Mouse (Mus musculus): Measurements from ENCODE around the gene Cpm.
"Not testable (repeated sequence)": the region's sequence is repeated elsewhere in the genome, so short reads cannot be mapped to it uniquely, and the experiment has no call there.

The Cpm gene

DNA sequence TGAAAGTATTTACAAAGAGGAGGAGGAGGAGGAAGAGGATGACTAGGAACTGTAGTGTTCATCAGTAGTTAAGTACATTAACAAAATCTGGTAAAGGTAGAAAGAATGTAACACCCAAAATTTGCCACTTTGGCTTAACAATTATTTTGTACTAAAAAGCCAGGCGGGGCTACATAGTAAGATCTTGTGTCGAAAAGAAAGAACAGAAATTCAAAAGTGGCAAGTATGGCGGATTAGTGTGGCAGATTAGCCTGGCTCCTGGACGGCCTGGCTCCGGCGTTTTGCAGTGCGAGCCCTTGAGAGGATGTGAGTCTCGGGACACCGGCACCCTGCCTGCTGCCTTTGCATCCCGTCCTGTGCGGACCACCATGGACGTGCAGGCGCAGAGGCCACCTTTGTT lies 35.4 kb upstream of the Cpm start:
- DNase-seq (ENCODE audit: low spot score), result no peak

DNA sequence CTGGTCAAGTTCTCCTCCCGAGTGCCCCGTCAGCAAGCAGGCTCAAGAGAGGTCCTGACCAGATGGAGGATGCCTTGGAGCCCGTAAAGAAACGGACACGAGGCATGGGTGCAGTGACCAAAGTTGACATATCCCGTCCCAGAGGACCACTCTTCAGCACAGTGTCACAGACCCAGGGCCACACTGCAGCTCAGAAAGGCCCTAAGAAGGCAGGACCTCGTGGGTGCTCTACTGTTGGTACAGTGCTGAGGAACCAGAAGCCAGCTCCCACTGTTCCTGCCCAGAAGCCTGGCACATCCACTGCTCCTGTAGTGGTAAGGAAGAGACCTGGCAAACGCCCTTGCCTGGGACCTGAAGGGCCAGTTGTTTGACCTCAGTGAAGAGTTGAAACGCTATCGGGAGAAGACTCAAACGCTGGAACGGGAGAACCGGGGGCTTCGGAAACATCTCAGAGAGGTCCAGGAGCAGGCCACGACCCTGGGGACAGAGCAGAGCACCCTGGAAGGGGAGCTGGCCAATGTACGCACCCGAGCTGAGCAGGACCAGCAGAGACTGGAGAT lies 34.9 kb upstream of the Cpm start:
- DNase-seq (ENCODE audit: low spot score), result no peak

DNA sequence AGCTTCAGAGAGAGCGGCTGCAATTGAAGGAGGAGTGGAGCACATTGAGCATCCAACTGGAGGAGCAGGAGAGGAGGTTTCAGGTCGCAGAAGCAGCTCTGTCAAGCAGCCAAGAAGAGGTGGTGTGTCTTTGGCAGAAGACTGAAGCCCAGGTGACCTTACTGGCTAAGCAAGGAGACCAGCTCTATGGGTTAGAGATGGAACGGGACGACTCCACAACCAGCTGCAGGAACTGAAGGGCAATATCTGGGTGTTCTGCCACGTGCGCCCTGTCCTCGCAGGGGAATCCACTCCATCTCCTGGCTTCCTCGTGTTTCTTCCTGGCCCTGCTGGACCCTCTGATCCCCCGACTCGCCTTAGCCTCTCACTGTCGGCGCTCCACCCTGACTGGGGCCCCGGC lies 34.4 kb upstream of the Cpm start:
- no peak for DNase-seq (ENCODE audit: low spot score)

DNA sequence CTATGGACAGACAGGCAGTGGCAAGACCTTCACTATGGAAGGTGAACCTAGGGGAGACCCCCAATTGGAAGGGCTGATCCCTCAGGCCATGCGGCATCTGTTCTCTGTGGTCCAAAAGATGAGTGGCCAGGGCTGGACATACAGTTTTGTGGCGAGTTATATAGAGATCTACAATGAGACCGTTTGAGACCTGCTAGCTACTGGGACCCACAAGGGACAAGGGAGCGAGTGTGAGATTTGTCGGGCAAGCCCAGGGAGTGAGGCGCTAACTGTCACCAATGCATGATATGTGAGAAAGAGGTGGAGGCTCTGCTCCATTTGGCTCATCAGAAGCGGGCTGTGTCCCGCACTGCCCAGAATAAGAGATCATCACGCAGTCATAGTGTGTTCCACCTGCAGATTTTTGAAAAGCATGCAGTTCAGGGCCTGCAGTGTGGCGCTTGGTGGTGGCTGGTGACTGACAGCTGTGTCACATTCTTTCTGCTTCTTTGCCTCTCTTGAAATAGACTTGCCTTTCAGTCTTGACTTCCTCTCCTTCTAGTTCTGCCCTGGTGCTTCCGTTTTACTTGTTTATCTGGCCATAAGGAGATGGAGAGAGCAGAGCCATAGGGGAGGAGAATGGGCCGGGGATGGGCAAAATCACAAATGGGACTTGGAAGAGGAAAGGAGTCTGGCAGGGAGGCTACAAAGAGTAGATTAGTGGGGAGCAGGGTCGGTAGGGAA lies 33.7 kb upstream of the Cpm start:
- no peak for DNase-seq (ENCODE audit: low spot score)

DNA sequence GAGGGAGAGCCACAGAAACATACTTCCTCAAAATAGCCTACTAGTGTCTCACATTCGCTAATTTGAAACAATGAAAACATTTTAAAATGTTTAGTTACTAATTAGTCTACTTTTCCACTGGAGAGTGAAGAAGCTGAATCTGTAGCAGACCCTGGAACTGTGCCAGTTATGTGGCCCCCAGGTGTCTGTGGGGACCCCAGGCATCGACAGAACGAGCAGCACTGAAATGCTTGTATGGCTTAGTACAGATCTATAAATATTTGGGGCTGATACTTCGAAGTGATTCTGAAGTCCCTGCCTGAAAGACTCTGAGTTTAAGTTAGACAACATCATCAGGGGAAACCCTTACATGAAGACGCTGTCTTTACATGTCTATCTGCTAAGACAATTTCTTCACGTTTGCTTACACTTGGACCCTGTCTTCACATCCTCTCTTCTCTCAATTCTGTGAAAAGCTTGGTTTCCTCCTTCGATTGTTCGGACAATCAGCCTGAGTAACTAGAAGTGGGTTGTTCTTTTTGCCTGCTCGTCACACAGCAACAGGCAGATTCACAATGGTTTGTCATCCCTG lies 33.0 kb upstream of the Cpm start:
- DNase-seq (ENCODE audit: low spot score), result no peak

DNA sequence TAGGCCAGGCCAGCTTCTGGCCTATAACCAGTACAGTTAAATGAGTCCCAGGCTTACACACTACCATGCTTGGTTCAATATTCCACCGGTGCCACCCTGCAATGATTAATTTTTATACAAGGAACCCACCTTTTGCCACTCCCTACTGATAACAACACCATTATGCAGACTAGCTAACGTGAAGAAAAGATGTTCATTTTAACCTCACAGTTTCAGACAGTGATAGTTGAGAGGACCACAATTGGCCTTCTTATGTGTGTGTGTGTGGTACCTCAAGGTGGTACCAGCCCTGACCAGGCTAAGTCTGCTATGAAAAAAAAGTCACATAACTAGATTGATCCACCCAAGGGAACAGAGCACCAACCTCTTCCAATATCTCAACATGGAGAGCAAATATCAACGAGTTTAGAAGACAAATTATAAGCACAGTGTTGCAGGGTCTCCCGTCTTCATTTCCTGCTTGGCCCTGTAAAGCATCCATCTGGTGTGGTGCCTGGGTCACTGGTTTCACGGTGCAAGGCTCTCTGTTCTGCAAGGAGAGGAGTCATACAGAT lies 32.5 kb upstream of the Cpm start:
- DNase-seq (ENCODE audit: low spot score), result no peak

DNA sequence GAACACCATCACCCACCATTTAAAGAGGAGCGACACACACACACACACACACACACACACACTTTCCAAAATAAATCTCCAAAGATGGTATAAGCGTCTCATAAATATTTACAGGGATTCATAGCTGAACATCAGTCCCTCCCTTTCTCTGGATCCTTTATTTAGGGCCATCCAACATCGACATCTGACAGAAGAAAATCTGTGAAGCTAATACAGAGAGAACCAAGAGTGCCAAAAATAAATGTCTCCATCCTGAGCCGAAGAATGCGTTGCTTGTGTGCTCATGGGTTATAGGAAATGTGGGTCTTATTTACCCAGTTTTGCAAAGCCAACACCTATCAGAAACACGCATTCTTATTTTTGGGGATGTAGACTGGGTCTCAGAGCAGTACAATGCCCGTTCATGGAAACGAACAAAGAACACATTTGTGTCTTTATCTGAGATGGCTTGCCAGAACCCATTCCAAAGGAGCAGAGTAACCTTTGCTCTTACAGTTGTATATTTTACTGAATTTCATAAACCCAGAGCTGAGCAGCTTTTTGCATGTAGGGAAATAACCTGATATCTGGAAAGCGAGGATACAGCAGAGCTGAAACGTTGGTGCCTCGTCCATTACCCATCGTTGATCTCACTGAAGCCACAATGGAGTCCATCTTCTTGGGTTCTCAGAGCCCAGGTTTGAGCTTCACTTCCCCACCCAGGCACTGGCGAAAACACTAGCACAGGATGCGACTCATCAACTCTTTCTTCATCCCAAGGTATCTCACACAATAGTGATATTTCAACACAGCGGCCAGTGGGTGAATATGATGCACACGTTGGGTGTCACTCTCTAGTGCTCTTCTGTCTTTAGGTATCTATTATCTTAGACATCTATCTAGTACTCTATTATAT lies 31.7 kb upstream of the Cpm start:
- DNase-seq (ENCODE audit: low spot score), result not testable (repeated sequence)

DNA sequence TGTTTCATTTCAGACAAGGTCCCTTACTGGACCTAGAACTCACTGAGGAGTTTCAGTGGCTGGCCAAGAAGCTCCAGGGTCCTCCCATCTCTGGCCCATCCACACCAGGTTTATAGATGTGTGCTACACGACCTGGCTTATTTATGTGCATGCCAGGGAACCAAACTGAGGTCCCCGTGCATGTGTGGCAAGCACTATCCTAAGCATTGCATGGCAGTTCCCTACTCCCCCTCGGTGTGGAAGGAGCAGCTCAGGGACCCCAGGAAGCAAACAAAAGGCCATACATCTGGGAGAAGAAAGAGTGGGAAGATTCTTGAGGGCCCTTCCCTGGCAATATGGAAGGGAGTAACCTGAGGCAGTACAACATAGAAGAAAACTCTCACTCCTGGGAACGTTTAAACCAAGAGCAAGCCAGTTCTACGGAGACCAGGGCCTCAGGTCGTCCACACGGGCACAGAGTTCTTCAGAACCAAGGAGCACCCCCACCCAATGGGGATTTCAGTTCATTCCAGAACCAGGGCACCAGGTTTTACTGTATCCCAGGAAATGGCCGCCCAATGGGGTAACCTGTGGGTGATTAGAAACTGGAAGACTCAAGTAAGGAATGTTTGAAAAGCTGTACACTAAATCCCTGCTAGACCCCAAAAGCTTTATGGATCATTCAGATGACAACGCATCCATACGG lies 30.9 kb upstream of the Cpm start:
- DNase-seq (ENCODE audit: low spot score), result no peak

DNA sequence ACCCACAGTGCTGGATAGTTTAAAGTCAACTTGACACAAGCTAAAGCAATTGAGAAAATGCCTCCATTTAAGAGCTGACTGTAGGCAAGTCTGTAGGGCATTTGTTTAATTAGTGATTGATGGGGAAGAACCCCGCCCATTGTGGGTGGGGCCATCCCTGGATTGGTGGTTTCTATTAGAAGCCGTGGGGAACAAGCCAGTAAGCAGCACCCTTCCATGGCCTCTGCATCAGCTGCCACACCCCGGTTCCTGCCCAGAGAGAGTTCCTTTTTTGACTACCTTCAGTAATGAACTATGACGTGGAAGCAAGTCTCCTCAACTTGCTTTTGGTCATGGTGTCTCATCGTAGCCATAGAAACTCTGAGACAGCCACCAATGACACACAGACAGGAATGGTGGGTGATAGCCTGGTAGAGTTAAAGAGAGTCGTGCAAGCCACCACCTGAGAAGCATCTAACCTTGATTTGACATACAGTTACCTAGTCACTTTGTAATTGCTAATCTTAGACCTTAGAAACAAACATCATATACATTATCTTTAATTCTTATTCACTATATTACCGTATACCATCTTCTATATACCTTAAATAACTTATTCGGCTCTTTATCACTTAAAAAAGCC lies 30.2 kb upstream of the Cpm start:
- not testable (repeated sequence) for DNase-seq (ENCODE audit: low spot score)

DNA sequence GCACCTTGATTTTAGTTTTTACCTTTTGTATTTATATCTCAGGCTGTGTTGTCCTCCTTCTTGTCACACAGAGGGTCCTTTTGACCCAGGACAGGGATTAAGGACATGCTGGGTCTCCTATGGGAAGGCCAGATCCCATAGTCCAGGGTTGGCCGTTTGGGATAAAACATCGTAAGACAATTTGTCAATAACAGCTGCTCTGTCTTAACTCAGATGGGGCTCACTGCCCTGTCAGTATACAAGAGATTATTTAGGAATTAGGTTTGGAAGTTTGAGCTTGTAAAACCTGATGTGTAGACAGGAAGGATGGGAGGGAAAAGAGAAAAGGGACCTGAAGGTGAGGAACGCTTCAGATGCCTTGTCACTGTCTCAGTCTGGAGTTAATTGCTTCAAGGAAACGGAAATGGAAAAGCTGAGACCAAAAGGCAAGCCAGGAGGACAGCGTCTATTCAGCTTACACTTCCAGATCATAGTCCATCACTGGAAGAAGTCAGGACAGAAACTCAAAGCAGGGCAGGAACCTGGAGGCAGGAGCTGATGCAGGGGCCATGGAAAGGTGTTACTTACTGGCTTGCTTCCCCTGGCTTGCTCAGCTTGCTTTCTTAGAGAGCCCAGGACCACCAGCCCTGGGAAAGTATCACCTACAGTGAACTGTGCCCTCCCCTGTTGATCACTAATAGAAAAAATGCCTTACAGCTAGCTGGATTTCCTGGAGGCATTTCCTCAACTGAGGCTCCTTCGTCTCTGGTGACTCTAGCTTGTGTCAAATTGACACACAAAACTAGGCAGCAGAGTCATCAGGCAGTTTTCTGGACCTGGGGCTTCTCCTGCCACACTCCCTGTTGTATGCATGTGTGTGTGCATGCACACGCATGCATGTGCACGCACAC lies 27.9 kb upstream of the Cpm start:
- no peak for DNase-seq (ENCODE audit: low spot score)

DNA sequence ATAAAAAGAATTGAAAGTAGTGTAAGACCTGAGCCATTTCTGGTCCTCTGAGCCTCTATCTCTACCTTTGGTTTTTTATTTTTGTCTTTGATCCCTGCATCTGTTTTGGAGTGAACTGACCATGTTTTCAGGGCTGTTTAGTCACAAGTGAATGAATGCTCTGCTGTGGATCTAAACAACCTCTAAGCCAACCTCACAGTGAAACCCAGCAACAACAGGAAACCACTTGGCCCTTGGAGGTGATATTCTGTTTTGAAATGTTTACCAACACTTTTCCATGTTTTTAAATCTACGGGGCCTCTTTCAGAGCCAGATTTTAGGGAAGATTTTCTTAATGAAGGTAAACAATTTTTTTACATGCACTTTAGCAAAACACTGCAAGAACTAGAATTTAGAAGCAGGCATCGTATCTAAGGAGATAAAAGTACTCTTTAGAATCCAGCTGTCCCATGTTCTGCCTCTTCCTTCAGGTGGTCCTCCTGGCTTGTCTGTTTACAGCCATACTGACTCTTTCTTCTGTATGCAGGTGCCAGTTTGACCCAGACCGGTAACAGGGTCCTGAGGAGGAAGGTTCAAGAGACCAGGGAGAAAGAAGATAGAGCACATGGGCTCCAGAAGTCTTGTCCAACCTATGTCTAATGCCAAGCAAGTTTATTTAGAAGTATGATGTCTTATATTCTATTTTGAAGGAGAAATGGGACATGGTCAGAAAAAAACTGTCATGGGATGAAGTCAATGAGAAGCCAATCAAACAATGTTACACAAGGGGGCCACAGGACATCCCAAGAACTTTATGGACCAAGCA lies 26.8 kb upstream of the Cpm start:
- DNase-seq (ENCODE audit: low spot score), result no peak

DNA sequence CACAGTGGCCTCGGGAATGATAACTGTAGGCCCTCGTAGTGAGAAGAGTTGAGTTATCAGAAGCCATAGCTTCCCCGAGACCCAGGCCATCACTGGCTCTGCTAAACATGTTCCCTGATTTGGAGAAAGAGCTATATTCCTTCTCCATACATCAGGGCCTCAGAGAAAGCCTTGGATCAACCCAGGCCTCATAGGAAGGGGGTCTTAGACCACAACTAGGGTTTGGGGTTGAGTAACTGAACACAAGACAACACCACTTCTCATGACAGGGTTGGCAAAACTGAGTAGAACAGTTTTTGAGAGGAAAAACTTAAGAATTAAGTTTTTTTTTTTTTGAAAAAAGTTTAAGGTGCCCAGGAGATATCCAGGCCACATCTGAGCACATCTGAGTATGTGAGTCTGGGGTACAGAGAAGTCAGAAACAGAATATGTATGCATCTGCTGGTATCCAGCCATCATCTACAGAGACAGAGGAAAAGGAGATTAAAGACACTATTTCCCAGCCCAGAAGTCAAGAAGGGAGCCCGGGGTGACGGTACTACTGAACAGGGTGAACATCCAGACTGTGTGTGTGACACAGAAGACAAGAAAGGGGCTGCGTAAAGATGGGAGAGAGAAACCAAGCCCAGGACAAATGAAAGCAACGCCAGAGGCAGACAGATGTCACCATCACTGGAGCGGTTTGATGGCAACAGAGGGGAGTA lies 26.0 kb upstream of the Cpm start:
- no peak for DNase-seq (ENCODE audit: low spot score)

DNA sequence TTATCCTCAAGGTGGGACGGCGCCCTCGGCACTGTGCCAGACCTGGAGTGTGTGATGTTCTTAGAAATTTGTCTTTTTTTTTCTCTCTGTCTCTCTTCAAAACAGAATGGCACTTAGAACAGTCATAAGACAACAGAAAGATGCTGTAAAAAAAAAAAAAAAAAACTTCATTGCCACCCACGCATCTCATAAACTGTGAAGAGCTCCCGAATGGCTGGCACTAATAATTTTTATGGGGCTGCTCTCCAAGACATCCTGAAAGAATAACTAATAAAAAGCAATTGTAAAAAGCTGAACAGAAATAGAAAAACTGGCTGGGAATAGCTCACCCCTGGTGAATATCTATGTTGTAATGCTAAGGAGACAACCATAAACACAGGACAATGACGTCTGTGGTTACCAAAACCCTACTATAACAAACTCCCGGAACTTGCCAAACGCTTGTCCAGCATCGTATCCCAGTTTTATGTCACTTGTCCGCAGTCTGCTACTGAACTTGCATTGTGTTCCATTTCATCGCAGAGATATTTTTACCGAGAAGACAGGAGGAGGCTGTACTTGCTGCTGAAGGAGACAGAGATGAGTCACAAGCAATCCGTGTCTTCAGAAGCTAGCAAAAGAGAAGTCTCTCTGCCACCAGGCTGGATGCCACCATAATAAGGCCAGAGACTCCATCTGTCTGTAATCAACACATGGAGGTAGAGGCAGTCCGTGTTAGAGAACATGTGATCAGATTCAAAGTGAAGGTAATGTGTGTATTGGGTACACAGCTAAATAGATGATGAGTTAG lies 25.3 kb upstream of the Cpm start:
- DNase-seq (ENCODE audit: low spot score), result no peak

DNA sequence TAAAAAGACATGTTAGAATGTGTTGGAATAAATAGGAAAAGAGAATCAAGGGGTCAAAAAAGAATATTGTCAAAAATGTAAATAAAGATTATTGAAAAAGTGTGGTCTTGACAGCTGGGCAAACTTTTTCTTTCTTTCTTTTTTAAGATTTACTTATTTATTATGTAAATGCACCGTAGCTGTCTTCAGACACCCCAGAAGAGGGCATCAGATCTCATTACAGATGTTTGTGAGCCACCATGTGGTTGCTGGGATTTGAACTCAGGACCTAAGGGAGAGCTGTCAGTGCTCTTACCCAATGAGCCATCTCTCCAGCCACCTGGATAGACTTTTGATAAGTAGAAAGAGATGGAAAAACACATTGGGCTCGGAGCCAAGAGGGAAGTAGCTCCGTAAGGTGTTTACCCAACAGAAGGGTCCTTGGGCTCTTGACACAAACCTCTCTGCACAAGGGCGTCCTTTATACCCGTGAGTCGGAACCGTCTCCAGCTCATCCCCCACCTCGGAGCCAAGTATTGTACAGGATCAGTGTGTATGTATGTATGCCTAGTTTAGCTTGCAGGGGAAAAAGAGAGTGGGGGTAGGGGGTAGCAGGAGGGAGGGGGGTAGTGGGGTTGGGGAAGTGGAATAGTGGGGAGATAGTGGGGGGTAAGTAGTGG lies 24.5 kb upstream of the Cpm start:
- no peak for DNase-seq (ENCODE audit: low spot score)

DNA sequence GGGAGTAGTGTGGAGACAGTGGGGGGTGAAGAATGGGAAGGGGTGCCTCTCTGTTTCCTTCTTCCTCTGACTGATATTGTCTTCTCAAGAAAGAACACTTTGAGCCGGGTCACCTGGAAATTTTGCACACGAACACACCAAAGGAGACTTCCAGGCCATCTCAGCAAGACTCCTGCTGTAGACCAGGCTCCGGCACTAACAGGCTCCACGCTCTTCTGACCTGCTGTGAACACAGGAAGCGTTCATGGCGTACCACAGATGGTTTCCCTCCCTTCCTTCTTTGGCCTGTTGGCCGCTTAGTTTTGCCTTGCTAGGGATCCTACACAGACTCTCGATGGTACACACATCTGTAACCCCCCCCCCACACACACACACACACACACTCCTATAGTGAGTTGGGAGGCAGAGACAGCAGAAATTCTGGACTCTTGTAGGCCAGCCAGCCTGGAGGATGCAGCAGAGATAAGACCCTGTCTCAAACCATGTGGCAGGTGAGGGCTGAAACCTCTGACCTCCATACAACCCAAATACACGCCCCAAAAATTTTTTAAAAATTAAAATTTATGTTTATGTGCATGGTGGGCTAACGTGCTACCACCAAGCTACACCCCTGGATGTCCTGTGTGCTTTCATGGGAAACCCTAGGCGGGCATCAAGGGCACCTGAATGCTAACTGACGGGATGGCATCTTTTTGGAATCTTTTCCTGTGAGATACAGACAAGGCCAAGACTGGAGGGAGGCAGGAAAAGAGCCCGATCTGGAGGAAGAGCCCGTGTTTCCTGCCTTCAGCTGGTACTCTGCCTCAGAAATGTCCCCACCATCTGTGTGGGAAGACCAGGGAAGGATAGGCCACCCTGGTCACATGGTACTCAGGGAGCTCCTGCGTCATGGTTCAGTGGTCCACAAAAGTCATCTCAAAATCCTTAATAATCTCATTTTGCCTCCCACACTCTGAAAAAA lies 23.7 kb upstream of the Cpm start:
- DNase-seq (ENCODE audit: low spot score), result no peak

DNA sequence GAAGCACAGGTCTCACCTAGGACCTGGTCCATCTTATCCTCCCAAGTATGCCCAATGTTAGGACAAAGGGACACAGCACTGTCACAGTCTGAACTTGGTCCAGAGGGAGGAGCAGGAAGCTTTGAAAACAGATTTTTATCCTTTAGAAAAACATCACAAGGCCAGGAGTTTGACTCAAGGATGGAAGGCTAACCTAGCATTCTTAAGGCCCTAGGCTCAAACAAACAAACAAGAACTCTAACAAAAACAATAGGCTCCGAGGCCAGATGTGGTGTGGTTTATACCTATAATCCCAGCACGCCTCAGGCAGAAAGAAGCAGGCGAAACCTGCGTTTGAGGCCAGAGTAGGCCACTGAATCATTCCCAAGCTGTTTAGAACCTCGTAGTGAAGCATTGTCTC lies 22.9 kb upstream of the Cpm start:
- no peak for DNase-seq (ENCODE audit: low spot score)

Measured in ovary, postnatal 14 days (tissue).